Mouse (Mus musculus) CD8-positive naive resting alpha-beta T cell, adult 2 months (primary cell): ENCODE measurements around the gene Clip2.
A peak's percentile ranks its signal among the peaks of the same experiment; 100 is the strongest.
"Not testable (repeated sequence)": the region's sequence is repeated elsewhere in the genome, so short reads cannot be mapped to it uniquely, and the experiment has no call there.

ENCODE experiments used
- DNase-seq, 2 experiments: peaks; one replicate each; pipeline ENCODE4 v3.0.0; 2022; ENCODE audit warnings: low read depth in 2 of 2, low spot score in 2 of 2

Gene Clip2

GRCm38 (mm10) chr5:134462731-134463130 is 89.5 kb downstream of the Clip2 start:
- no peak for DNase-seq

- no peak for DNase-seq
Observed at GRCm38 (mm10) chr5:134462316-134462715, 89.9 kb downstream of the Clip2 start.

- no peak for DNase-seq
Observed at GRCm38 (mm10) chr5:134460546-134460945, 91.7 kb downstream of the Clip2 start.

GRCm38 (mm10) chr5:134459096-134459495 is 93.1 kb downstream of the Clip2 start:
- no peak for DNase-seq

DNA sequence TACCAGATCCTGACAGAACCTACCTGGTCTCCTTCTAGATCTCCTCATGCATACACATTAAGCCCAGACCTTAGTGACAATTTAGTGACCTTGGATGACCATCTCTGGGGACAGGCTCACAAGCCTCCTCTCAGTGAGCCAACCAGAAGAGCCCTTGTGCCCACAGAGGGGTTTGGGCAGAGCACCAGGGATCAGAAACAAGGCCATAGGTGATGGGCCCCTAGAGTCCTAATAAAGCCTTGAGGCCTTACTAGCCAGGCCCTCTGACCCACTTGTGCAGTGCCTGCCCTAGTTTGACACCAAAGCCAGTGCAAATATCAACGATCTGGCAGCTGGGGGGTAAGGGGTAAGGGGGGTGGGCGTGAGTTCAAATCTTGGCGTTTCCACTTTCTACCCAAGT is 93.8 kb downstream of the Clip2 start:
- no peak for DNase-seq

DNA sequence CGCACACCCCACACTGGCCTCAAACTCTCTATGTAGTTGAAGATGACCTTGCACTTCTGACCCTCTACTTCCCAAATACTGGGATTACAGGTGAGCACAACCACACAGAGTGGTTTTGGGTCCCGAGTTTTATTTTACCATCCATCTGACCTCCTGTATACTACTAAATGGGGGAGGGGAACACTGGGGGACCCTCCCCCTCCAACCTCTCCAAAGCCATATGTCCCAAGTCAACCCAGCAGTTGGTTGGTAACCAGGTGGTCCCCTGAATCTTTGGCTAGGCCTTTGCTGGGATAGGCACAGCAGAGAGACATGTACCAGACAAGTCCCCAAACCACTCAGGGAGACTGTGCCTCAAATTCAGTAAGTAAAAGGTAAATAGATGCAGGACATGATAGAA is 94.9 kb downstream of the Clip2 start:
- no peak for DNase-seq

DNA sequence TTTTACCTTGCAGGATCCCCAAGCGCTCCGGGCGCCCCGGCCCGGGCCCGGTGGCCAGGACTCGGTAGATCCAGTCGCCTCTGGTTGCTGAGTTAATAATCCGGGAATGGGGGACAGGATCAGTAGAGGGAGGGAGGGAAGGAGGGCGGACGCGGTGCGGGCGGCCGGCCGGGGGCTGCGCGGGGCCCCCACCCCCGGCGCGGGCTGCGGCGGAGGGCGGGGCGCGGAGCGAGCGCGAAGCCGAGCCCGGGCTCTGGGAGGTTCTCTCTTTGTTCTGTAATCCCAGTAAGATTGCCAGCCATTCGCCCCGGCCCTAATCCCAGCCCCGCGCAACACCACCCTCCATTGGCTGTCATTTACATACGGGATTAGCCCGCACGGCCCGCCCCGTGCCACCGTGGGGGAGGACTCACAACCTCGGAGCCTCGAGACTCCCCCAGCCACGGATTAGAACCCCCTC is 95.7 kb downstream of the Clip2 start, which contains the start of gene Gtf2ird1:
Gene Gtf2ird1 (minus strand): TSS at position 214 of the 460 bp plus-strand sequence.
- no peak for DNase-seq

GRCm38 (mm10) chr5:134455914-134456423 is 96.3 kb downstream of the Clip2 start:
- no peak for DNase-seq

- peak in 1 of 2 experiments; percentile 30 for DNase-seq
Observed at GRCm38 (mm10) chr5:134455186-134455895, 96.9 kb downstream of the Clip2 start.

DNA sequence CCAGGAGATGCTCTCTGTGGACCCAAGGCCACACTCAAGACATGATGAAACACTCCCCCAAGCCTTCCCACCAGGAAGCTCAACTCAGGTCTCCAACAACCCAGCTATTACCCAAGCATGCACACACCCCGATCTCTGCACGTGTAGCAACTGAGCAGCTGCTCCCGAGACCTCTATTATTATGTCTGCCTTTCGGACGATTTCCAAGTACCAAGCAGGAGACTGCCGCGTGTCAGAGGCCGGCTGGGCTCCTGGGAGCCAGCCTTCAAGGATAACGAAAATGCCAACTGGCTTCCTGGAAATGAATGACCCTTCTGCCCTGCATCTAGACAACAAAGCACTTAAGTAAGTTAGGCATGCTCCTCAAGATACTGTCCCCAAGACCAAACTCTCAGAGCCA is 97.8 kb downstream of the Clip2 start:
- DNase-seq: no peak

GRCm38 (mm10) chr5:134453577-134453976 is 98.7 kb downstream of the Clip2 start:
- no peak for DNase-seq

DNA sequence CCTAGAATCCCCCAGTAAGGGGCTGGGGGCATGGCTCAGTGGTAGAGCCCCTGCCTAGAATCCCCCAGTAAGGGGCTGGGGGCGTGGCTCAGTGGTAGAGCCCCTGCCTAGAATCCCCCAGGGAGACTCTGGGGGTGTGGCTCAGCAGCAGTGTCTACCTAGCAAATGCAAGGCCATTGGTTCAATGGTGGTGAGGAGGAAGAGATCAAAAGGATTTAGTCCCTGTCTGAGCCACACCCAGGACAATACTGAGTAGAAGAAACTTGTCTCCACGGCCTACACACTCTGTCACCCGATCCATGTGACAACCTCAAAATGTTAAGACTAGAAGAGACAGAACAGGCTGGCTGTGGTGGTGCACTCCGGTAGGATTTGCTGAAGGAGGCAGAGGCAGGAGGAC is 105.5 kb downstream of the Clip2 start:
- not testable (repeated sequence) for DNase-seq

- no peak for DNase-seq
Observed at GRCm38 (mm10) chr5:134445895-134446294, 106.3 kb downstream of the Clip2 start.

DNA sequence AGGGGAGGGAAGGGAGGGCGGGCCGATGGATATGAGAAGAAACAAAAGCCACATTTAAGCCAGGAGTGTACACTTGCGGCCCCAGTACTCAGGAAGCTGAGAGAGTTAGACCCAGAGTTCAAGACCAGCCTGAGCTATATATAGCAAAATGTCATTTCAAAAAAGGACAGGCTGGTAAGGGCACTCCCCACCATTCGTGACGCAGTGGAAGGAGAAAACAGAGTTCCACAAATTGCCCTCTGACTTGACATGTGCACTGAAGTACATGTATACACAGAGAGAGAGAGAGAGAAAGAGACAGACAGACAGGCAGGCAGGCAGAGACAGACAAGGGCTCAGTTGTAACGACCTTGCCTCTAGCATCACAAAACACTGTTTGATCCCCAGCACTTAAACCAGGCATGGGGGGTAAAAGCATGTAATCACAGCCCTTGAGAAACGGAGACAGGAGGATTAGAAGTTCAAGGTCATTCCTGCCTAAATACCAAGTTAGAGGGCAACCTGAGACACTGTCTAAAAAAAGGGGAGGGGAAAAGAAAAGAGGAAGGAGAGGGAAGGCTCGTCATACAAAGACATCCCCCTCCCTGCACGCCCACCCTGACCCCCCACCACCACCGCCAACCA is 106.9 kb downstream of the Clip2 start:
- no peak for DNase-seq

DNA sequence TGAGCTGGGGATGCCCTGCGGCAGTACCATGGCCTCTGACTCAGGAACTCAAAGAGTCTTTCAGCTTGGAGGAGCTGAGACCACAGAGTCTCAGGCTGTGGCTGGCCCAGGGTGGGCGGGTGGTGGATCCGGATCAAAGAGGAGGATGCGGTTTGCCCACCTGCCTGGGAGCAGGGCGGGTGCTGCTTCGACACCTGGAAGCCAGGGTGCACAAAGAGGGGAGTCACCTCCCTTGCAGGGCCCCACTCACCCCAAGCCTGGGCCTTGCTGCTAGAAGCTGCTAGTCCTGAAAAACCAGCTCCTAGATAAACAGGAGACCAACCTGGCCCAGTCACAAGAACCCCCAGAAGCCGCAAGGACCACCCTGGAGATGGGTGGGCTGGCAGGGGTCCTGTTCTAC is 107.8 kb downstream of the Clip2 start:
- peak; percentile 70 to 78 for DNase-seq

- no peak for DNase-seq
Observed at GRCm38 (mm10) chr5:134442066-134442465, 110.2 kb downstream of the Clip2 start.

- DNase-seq: no peak
Observed at GRCm38 (mm10) chr5:134441105-134441504, 111.1 kb downstream of the Clip2 start.

DNA sequence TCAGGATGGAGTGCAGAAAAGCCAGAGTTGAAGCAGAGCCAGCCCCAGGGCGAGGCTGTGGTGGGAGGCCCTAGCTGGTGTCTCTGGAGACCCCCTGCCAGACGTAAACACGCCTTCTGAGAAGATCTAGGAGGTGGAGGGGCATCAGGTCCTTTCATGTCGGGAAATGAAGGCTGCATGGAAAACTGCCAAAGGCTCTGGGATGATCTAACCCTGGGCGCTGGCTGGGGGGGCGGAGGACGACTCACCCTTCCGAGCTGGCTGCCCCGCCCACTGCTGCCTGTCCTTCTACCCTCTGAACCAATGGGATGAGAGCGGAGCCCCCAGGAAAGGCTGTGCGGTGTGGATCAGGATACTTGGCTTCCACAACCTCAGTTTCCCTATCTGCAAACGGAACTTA is 112.1 kb downstream of the Clip2 start:
- no peak for DNase-seq

- DNase-seq: no peak
Observed at GRCm38 (mm10) chr5:134439481-134439880, 112.8 kb downstream of the Clip2 start.
